Mouse (Mus musculus) limb, embryonic 15.5 days (tissue): ENCODE measurements around the gene Eif3k. TPM values are rescaled to one million over a fixed set of nuclear protein-coding genes. Genes with fewer than 3 reads are reported as not detected.

ENCODE experiments used
- ATAC-seq: fragments of 200-750 bp; cut with Nextera tagmentation; 2 replicates; pipeline ENCODE4 v1.8.0; 2017; ENCODE audit warnings: low read depth, moderate TSS enrichment; ENCODE audit not compliant: insufficient number of reproducible peaks, low FRiP score, low TSS enrichment
- H3K27ac ChIP-seq: fragments of 300-500 bp; sonication (generic); 2 replicates; pipeline ENCODE4 v1.5.1; 2015; ENCODE audit warnings: moderate library complexity, mild to moderate bottlenecking, inconsistent platforms
- H3K27me3 ChIP-seq: fragments of 300-500 bp; sonication (generic); 2 replicates; pipeline ENCODE4 v1.6.1; 2015; ENCODE audit warnings: inconsistent platforms
- H3K36me3 ChIP-seq: fragments of 300-500 bp; sonication (generic); 2 replicates; pipeline ENCODE4 v1.6.1; 2015; ENCODE audit warnings: inconsistent platforms
- H3K4me1 ChIP-seq: fragments of 300-500 bp; sonication (generic); 2 replicates; pipeline ENCODE4 v1.6.1; 2015; ENCODE audit warnings: inconsistent platforms
- H3K4me2 ChIP-seq: fragments of 300-500 bp; sonication (generic); 2 replicates; pipeline ENCODE4 v1.6.1; 2015; ENCODE audit warnings: mild to moderate bottlenecking, inconsistent platforms
- H3K4me3 ChIP-seq: fragments of 300-500 bp; sonication (generic); 2 replicates; pipeline ENCODE4 v1.5.1; 2015; ENCODE audit warnings: mild to moderate bottlenecking, inconsistent platforms
- H3K9ac ChIP-seq: fragments of 300-500 bp; sonication (generic); 2 replicates; pipeline ENCODE4 v1.6.1; 2015; ENCODE audit warnings: inconsistent platforms
- H3K9me3 ChIP-seq: fragments of 300-500 bp; sonication (generic); 2 replicates; pipeline ENCODE4 v1.6.1; 2016; ENCODE audit warnings: inconsistent platforms
- WGBS: fragments of 180-500 bp; shearing (Covaris S2); methylation state at CpG from one replicate; pipeline ENCODE4 v1.1.7; 2015; 5-methylcytosine and 5-hydroxymethylcytosine counted together
- polyA plus RNA-seq: library from polyadenylated mRNA; unstranded; fragments of >200 nt; fragmentation: Nextera tagmentation; extraction: Ambion mirVana; gene quantifications from 2 replicates; pipeline ENCODE4 v1.2.1, GENCODE M21; 2015

The Eif3k gene
- polyA plus RNA-seq, 1 experiment from 2014 or later: 387 TPM

GRCm38 (mm10) chr7:28957286-28957685, 24.4 kb downstream of the Eif3k start:
- H3K4me1 ChIP-seq: peaks cover 80% of the 10 kb centered on the region
- H3K9me3 ChIP-seq: no peaks in the 10 kb centered on the region
- WGBS: 55% methylated on average over 6 of the region's 6 CpGs
- H3K27ac ChIP-seq: peak overlapping the region; percentile 11; the same call in 1 of the 2 replicates
- no peak overlapping the region for H3K9ac ChIP-seq
- no peaks in the 10 kb centered on the region for H3K36me3 ChIP-seq
- no peak for ATAC-seq
- no peaks in the 10 kb centered on the region for H3K27me3 ChIP-seq
- H3K4me3 ChIP-seq: no peak overlapping the region
- no peak overlapping the region for H3K4me2 ChIP-seq

GRCm38 (mm10) chr7:28956270-28956669, 25.4 kb downstream of the Eif3k start:
- no peaks in the 10 kb centered on the region for H3K27me3 ChIP-seq
- ATAC-seq: no peak
- H3K4me1 ChIP-seq: peaks cover 88% of the 10 kb centered on the region
- H3K27ac ChIP-seq: peak overlapping the region; percentile 72
- H3K4me3 ChIP-seq: no peak overlapping the region
- 79% methylated on average over 1 of the region's 1 CpGs for WGBS
- no peaks in the 10 kb centered on the region for H3K9me3 ChIP-seq
- no peak overlapping the region for H3K9ac ChIP-seq
- no peaks in the 10 kb centered on the region for H3K36me3 ChIP-seq
- H3K4me2 ChIP-seq: no peak overlapping the region

- Histone ChIP-seq H3K4me3 (no peak overlapping the region), H3K27ac (peak overlapping the region; percentile 72), H3K27me3 (no peaks in the 10 kb centered on the region), H3K36me3 (no peaks in the 10 kb centered on the region), H3K4me2 (no peak overlapping the region), H3K9me3 (no peaks in the 10 kb centered on the region), H3K9ac (0 out of 2 replicates have a peak overlapping the region, but pooled peaks have one; percentile 10), H3K4me1 (peaks cover 88% of the 10 kb centered on the region)
- ATAC-seq: no peak
- 37% methylated on average over 5 of the region's 5 CpGs for whole genome bisulfite sequencing
Measured at GRCm38 (mm10) chr7:28955295-28955897, 26.3 kb downstream of the Eif3k start.

GRCm38 (mm10) chr7:28954773-28955172, 26.9 kb downstream of the Eif3k start:
- Histone ChIP-seq H3K36me3 (no peaks in the 10 kb centered on the region), H3K9ac (0 out of 2 replicates have a peak overlapping the region, but pooled peaks have one; percentile 10), H3K4me2 (no peak overlapping the region), H3K4me1 (peaks cover 87% of the 10 kb centered on the region), H3K4me3 (no peak overlapping the region), H3K9me3 (no peaks in the 10 kb centered on the region), H3K27me3 (no peaks in the 10 kb centered on the region), H3K27ac (peak overlapping the region; percentile 72)
- no peak for ATAC-seq
- 62% methylated on average over 4 of the region's 4 CpGs for WGBS

- Histone ChIP-seq H3K27ac (peak overlapping the region; percentile 83), H3K4me2 (peak overlapping the region; percentile 21; the same call in 1 of the 2 replicates), H3K36me3 (no peaks in the 10 kb centered on the region), H3K9ac (no peak overlapping the region), H3K27me3 (no peaks in the 10 kb centered on the region), H3K4me1 (peaks cover 87% of the 10 kb centered on the region), H3K4me3 (no peak overlapping the region), H3K9me3 (no peaks in the 10 kb centered on the region)
- 18% methylated on average over 2 of the region's 2 CpGs for WGBS
- no peak for ATAC-seq
Measured at GRCm38 (mm10) chr7:28953476-28954376, 27.9 kb downstream of the Eif3k start.

- H3K9me3 ChIP-seq: no peaks in the 10 kb centered on the region
- no peak overlapping the region for H3K4me2 ChIP-seq
- WGBS: 4% methylated on average over 3 of the region's 3 CpGs
- H3K36me3 ChIP-seq: no peaks in the 10 kb centered on the region
- ATAC-seq: peak; percentile 45; the same call in 1 of the 2 replicates
- no peak overlapping the region for H3K9ac ChIP-seq
- H3K27me3 ChIP-seq: no peaks in the 10 kb centered on the region
- H3K4me3 ChIP-seq: no peak overlapping the region
- peaks cover 88% of the 10 kb centered on the region for H3K4me1 ChIP-seq
- H3K27ac ChIP-seq: peak overlapping the region; percentile 83
Measured at GRCm38 (mm10) chr7:28952786-28953185, 28.9 kb downstream of the Eif3k start.

GRCm38 (mm10) chr7:28951764-28952163, 29.9 kb downstream of the Eif3k start:
- H3K9ac ChIP-seq: no peak overlapping the region
- no peak for ATAC-seq
- no peaks in the 10 kb centered on the region for H3K9me3 ChIP-seq
- H3K36me3 ChIP-seq: no peaks in the 10 kb centered on the region
- peak overlapping the region; percentile 83 for H3K27ac ChIP-seq
- no peaks in the 10 kb centered on the region for H3K27me3 ChIP-seq
- peaks cover 88% of the 10 kb centered on the region for H3K4me1 ChIP-seq
- WGBS: 61% methylated on average over 2 of the region's 2 CpGs
- H3K4me2 ChIP-seq: no peak overlapping the region
- H3K4me3 ChIP-seq: no peak overlapping the region

GRCm38 (mm10) chr7:28950346-28951037, 31.2 kb downstream of the Eif3k start:
- Histone ChIP-seq H3K4me1 (peaks cover 96% of the 10 kb centered on the region), H3K27ac (peak overlapping the region; percentile 50), H3K27me3 (no peaks in the 10 kb centered on the region), H3K9me3 (no peaks in the 10 kb centered on the region), H3K4me2 (no peak overlapping the region), H3K9ac (no peak overlapping the region), H3K36me3 (no peaks in the 10 kb centered on the region), H3K4me3 (no peak overlapping the region)
- WGBS: 58% methylated on average over 10 of the region's 10 CpGs
- no peak for ATAC-seq

GRCm38 (mm10) chr7:28949298-28949697, 32.4 kb downstream of the Eif3k start:
- ATAC-seq: no peak
- Histone ChIP-seq H3K27me3 (no peaks in the 10 kb centered on the region), H3K4me2 (no peak overlapping the region), H3K9ac (no peak overlapping the region), H3K36me3 (no peaks in the 10 kb centered on the region), H3K4me3 (no peak overlapping the region), H3K4me1 (peaks cover 95% of the 10 kb centered on the region), H3K9me3 (no peaks in the 10 kb centered on the region), H3K27ac (peak overlapping the region; percentile 67; the same call in 1 of the 2 replicates)
- WGBS: 42% methylated on average over 2 of the region's 2 CpGs

GRCm38 (mm10) chr7:28948746-28949145, 32.9 kb downstream of the Eif3k start:
- peaks cover 2% of the 10 kb centered on the region; the same call in 1 of the 2 replicates for H3K36me3 ChIP-seq
- H3K4me2 ChIP-seq: no peak overlapping the region
- WGBS: 46% methylated on average over 7 of the region's 7 CpGs
- H3K4me3 ChIP-seq: no peak overlapping the region
- ATAC-seq: no peak
- no peak overlapping the region for H3K9ac ChIP-seq
- no peaks in the 10 kb centered on the region for H3K27me3 ChIP-seq
- peaks cover 92% of the 10 kb centered on the region for H3K4me1 ChIP-seq
- peak overlapping the region; percentile 67 for H3K27ac ChIP-seq
- H3K9me3 ChIP-seq: no peaks in the 10 kb centered on the region

- no peaks in the 10 kb centered on the region for H3K9me3 ChIP-seq
- ATAC-seq: no peak
- H3K4me1 ChIP-seq: peaks cover 87% of the 10 kb centered on the region
- H3K9ac ChIP-seq: no peak overlapping the region
- no peak overlapping the region for H3K4me3 ChIP-seq
- H3K27ac ChIP-seq: peak overlapping the region; percentile 93
- peaks cover 5% of the 10 kb centered on the region; the same call in 1 of the 2 replicates for H3K36me3 ChIP-seq
- H3K4me2 ChIP-seq: no peak overlapping the region
- H3K27me3 ChIP-seq: no peaks in the 10 kb centered on the region
- WGBS: 8% methylated on average over 1 of the region's 1 CpGs
Measured at GRCm38 (mm10) chr7:28946271-28946610, 35.4 kb downstream of the Eif3k start.
